Mouse (Mus musculus) naive thymus-derived CD4-positive, alpha-beta T cell, adult 2 months (primary cell): ENCODE data around the gene Ap3d1.

Source experiments
- DNase-seq: peaks from one replicate; pipeline ENCODE4 v3.0.0-alpha.2; 2011; ENCODE audit warnings: low read depth

Ap3d1 gene

DNA sequence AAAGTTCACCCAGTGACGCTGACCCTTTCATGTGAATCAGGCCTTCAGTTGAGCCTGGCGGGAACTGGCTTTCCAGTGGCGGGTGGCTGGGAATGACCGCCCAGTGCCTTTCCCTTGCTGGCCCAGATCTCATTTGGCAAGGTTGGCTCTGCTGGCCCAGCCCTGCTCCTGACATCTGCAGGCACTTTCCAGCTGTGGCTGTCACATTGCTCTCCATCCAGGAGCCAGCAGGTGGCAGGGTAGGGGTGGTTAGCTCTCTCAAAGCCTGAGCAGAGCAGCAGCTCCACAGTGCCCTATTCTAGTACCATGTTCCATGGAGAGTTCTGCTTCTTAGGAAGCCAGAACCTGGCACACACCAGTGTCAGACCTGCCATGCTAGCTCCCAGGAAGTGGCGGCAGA lies 15.7 kb upstream of the Ap3d1 start:
- DNase-seq = peak; percentile 82

DNA sequence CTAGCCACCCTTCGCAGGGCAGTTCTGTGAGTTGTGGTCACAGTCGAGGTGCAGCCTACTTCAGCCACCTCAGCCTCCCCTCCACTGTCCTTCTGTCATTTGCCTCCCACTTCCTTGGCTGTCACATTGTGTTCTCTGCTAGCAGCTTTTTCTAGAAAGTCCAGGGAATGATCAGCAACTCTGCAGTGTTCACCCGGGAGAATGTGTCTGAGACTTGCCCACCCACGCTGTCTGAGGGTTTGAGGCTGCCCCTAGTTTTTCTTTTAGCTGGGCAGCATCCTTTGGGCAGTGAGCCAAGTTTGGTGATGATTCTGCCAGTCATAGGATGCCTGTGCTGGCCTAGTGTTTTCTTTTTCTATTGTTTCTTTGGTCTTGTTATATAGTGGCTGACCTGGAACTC lies 14.9 kb upstream of the Ap3d1 start:
- no peak for DNase-seq

DNA sequence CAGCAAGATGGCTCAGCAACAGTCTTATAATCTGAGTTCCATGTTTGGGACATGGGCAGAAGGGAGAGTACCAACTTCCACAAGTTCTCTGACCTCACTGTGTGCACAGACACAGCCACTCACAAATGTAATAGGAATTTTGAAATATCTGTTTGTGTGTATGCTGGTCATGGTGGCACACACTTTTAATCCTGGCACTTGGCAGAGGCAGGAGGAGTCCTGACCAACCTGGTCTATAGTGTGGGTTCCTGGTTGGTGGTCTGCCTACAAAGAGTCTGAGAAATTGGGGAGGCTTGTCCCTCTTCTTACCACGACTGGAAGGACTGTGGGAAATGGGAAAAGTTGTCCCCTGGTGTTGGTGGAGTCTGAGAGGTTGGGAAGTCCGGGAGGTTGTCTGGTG lies 14.4 kb upstream of the Ap3d1 start:
- no peak for DNase-seq

- DNase-seq = peak; percentile 24
Measured at GRCm38 (mm10) chr10:80756099-80756498, 14.0 kb upstream of the Ap3d1 start.

GRCm38 (mm10) chr10:80755291-80756015 lies 13.4 kb upstream of the Ap3d1 start:
- peak; percentile 52 for DNase-seq

- peak; percentile 99 for DNase-seq
Measured at GRCm38 (mm10) chr10:80754594-80755290, 12.7 kb upstream of the Ap3d1 start, which contains the start of gene Dot1l. TSS of gene Dot1l (plus strand) at chr10:80755206.

DNA sequence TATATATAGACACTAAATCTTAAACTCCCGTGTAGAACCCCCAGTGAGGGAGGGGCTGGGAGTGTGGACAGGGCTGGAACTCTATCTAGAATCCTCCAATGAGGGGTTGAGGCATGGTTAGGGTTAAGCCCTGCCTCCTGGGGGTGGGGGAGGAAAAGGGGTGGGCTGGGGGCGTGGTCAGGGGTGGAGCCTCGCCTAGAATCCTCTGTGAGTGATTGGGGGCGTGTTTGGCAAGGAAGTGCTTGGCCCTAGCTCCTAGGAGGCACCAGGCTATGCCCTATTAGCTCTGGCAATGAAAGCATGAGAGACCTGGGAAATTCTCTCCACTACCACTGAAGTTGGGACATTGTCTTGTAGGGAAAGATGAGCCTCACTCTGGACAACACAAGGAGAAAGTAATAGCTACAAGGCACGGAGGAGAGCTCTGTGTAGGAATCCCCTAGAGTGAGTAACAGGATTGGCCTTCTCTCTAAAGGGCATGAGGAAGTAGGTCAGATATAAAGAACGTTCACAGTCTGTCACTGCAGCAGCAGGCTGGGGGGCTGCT lies 10.1 kb upstream of the Ap3d1 start:
- peak; percentile 73 for DNase-seq

DNA sequence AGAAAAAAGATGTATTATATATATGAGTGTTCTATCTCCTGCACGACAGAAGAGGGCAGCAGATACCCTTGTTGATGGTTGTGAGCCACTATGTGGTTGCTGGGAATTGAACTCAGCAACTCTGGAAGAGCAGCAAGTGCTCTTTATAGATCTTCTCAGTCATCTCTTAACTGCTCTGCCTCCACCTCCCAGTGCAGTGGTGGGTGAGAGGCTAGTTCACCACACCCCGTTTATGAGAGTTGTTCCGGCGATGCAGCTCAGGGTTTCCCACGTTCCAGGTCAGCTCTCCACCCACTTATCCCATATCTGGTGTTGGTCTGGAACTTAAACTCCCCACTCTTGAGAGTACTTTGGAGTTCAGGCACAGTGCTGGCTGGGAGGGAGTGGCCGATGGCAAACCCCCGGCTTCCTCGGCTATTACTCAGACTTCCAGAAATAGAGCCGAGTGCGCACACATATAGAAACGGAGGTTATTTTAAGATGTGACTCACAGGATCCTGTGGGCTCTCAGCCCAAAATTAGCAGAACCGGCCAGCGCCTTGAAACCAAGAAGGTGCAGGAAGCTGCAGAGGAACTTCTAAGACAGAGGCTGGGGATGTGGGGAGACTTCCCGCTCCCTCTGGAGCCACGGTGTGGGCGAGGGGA lies 9.2 kb upstream of the Ap3d1 start:
- DNase-seq = peak; percentile 70

- DNase-seq = peak; percentile 69
Measured at GRCm38 (mm10) chr10:80748609-80749008, 6.5 kb upstream of the Ap3d1 start.

GRCm38 (mm10) chr10:80747410-80747809 lies 5.3 kb upstream of the Ap3d1 start:
- peak; percentile 87 for DNase-seq

DNA sequence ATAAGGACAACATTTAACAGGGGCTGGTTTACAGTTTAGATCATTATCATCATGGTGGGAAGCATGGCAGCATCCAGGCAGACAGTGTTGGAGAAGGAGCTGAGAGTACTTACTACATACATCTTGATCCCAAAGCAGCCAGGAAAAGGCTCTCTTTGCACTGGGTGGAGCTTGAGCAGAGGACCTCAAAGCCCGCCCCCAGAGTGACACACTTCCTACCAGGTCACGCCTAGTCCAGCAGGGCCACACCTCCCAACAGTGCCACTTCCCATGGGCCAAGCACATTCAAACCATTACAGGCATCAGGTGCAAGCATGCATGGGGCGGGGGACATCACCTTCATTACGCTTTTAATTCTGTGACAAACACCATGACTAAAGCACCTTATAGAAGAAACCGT lies 2.2 kb upstream of the Ap3d1 start:
- no peak for DNase-seq

- no peak for DNase-seq
Measured at GRCm38 (mm10) chr10:80741634-80742179, 357 bp downstream of the Ap3d1 start.

- no peak for DNase-seq
Measured at GRCm38 (mm10) chr10:80741146-80741545, 918 bp downstream of the Ap3d1 start.

- DNase-seq = peak; percentile 48
Measured at GRCm38 (mm10) chr10:80738657-80739056, 3.4 kb downstream of the Ap3d1 start.

DNA sequence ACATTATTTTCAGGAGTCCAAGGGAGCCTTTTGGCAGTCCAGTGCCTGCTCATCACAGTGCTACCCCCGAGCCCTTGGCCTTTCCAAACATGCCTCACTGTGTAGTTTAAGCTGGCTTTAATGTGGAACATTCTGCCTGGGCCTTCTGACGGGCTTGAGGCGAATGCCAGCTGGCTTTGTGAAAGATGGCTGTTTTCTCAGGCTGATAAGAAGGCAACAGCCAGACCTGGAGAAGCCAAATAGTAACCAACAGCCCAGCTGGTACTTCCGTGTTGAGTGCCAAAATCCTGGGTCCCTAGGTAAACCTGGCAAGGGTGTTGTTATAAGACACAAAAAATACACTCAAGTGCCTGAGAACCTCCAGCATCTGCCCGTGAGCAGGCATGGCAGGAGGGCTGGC lies 5.3 kb downstream of the Ap3d1 start:
- DNase-seq = no peak

- no peak for DNase-seq
Measured at GRCm38 (mm10) chr10:80732611-80733101, 9.4 kb downstream of the Ap3d1 start.

- no peak for DNase-seq
Measured at GRCm38 (mm10) chr10:80727369-80728127, 14.5 kb downstream of the Ap3d1 start.

DNA sequence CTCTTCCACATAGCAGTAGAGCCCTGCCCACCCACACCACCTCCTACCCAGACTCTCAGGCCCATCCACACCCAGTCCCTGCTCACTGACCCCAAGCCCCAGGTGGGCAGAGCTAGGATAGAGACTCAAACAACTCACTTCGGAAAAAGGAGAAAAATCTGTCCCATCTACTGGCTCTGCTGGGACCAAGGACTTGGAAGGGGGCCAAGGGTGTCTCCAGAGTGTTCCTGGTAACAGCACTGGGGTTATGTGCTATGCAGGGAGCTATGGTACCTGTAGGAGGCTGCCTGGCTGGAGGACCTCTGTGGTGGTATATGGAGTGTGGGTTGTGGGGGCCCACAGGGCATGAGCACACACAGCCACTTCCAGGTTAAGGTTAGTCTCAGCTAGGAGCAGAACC lies 24.8 kb downstream of the Ap3d1 start:
- DNase-seq = no peak

DNA sequence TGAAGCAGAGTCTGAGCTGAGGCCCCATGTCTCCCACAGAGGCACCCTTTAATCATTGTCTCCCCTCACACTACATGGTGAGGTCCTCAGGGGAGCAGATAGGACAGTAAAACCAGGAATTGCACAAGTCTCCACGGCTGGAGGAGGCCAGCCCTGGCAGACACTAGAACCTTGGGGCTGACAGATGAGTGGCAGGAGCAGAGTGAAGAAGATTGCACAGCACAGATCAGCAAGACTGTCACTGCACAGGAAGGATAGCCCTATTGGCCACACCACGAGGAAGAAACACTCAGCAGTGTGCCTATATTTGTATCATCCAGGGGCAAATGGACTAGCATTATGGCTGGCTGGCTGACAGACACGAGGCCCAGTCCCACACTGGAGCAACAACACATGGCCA lies 31.2 kb downstream of the Ap3d1 start:
- DNase-seq = no peak

DNA sequence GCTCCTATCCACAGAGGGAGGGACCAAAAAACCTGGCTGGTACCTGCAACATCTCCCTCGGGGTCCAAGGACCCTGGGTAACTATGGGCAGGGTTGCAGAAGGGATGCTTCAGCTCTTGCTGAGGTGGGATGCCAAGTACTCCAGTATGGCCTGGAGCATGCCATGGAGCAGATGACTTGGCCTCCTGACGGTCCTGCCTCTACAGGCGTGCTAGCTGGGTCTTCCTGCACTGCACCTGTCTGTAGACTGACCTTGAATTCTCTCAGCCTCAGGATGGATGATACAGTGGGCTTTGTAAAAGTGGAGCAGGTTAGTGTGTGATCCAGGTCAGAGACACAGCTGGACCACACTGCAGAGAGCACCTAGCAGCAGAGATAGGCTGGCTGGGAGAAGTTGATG lies 36.6 kb downstream of the Ap3d1 start:
- DNase-seq = no peak

DNA sequence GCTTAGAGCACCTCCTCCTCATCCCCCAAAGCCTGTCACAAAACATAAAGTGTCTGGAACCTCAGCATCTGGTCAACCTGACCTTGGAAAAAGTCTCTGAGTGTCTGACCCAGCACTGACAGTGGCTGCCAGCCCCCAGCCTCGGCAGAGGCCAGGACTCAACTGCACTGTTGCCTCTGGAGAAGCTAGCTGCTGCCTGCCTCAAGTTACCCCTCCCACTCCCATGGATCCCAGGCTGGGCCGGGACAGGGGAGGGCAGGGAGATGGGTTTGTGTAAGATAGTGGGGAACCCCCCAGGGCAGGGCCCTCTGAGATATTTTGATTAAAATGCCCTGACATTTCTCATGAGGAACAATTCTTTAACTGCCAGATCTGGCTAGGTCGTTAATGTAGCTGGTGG lies 37.0 kb downstream of the Ap3d1 start:
- DNase-seq = no peak

GRCm38 (mm10) chr10:80704418-80704817 lies 37.6 kb downstream of the Ap3d1 start:
- no peak for DNase-seq
